Mouse (Mus musculus): ENCODE results near the gene Crb2.

Crb2 gene

GRCm38 (mm10) chr2:37776016-37776415, at the start of gene Crb2:
Crb2 (plus strand) TSS chr2:37776249.
- no peak for DNase-seq (ENCODE audit: low read depth in 2 of 2, low spot score in 2 of 2)

- DNase-seq (ENCODE audit: low read depth in 2 of 2, low spot score in 2 of 2), result no peak
Observed at GRCm38 (mm10) chr2:37731241-37731801, 44.7 kb upstream of the Crb2 start.

DNA sequence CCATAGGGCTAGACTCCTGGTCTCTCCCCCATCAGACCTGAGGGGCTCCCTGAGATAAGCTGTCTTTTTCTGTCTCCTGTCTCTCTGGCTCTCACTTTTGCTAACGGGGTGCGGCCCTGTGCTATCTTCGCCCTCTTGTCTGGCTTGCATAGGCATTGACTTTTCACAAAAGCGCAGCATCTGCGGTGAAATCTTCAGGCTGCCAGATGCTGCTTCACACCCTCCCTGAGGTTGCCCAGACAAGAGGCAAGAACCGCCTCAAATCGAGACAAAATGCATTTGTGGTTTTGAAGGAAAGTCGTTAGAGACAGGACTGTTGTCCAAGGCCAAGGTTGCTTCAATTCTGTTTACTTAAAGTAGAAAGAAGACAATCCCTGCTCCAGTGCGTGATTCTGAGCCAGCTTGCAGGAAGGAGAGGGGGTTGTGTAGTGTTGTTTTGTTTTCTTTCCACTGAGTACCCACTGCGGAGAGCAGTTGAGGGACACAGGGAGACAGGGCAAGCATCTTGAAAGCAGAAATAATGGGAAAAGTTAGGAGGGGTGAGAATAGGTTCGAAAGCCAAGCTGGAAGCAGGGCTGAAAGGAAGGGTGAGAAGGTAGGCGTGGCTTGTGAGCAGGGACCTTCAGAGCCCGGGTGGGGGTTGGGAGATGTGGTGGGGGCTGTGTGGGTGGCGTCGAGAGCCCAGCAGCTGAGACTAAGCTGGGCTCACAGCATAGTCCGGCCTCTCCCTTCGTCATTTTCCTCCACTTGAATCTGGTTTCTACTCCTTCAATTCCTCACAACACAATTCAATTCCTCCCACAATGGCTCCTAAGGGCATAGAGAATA, 40.9 kb upstream of the Crb2 start:
- peak in 1 of 2 experiments; percentile 3 for DNase-seq (ENCODE audit: low read depth in 2 of 2, low spot score in 2 of 2)

DNA sequence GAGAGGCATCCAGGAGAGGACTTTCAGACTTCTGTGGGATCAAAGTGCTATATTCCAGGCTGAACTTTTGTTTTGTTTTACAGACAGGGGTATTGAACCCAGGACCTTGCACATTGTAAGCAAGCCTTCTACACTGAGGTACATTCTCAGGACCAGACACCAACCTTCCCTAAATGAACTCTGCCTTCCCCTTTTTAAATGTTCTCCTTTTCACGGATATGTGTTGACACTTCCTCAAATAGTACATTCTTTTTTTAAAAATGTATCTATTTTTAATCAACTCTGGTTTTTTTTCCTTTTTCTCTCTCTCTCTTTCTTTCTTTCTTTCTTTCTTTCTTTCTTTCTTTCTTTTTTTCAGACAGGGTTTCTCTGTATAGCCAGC, 40.3 kb upstream of the Crb2 start:
- no peak for DNase-seq (ENCODE audit: low read depth in 2 of 2, low spot score in 2 of 2)

DNA sequence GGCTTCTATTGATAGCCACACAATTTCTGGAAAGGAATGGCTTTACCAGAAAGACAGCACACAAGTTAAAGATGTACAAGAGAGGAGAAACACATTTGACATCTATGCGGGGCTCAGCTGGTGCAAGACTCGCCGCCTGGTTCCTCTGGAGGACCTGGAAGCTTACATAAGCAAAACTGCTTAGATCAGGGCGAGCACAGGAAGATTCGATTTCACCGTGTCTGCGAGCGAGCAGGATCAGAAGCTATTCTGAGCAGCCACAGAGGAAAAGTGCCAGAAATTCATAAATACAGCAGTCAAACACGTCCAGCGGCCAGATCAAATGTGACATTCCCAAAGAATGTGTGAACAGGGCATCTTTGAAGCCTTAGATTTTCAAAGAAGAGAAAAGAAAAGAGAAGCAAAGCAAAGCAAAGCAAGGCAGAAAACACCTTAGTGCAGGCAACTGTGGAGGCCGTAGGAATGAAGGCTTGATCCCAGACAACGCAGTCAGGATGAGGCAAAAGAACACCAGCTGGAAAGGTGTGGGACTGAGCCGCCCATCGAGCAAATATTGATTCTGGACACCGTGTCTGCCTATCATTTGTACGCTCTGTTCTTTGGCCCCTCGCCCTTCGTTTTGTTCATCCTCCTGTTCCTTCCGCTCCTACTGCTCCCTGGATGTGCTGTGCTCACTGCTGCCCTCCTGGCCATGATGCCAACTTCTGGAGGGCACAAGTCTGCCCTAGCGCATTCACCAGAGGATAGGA, 34.1 kb upstream of the Crb2 start:
- DNase-seq (ENCODE audit: low read depth in 2 of 2, low spot score in 2 of 2), result no peak

- DNase-seq (ENCODE audit: low read depth in 2 of 2, low spot score in 2 of 2), result no peak
Observed at GRCm38 (mm10) chr2:37744773-37745395, 31.2 kb upstream of the Crb2 start.

DNA sequence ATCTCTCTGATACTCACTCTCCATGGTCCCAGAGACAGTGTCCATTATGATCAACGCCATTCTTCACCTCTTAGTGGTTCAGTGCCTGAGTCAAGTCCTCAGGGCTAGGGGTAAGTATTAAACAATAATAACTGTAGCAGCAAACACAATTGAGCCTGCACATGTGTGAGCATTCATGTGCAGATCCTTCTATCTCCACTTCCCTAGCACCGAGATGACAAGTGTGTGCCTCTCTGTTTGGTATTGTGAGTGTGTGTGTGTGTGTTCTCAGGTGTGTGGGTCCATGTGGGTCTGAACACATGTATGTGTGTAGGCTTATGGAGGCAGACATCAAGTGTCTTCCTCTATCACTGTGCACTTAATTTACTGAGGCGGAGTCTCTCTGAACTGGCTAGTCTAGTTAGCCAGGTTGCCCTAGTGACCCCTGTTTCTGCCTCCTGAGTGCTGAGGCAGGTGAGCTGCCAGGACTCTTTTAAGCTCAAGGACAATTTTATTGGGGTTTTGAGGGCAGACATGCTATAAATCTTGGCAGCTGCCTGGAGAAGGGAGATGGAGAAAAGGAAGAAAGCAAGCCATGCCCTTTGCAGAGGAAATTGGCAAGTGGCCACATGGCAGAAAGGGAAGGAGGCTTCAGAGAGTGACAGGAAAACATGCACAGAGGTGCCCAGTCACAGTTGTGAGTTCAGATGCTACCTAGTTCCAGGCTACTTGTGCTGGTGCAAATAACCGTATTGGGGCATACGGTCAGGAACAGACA, 29.6 kb upstream of the Crb2 start:
- no peak for DNase-seq (ENCODE audit: low read depth in 2 of 2, low spot score in 2 of 2)

- DNase-seq (ENCODE audit: low read depth in 2 of 2, low spot score in 2 of 2), result no peak
Observed at GRCm38 (mm10) chr2:37747909-37748308, 28.1 kb upstream of the Crb2 start.

GRCm38 (mm10) chr2:37748442-37749066, 27.5 kb upstream of the Crb2 start:
- no peak for DNase-seq (ENCODE audit: low read depth in 2 of 2, low spot score in 2 of 2)

DNA sequence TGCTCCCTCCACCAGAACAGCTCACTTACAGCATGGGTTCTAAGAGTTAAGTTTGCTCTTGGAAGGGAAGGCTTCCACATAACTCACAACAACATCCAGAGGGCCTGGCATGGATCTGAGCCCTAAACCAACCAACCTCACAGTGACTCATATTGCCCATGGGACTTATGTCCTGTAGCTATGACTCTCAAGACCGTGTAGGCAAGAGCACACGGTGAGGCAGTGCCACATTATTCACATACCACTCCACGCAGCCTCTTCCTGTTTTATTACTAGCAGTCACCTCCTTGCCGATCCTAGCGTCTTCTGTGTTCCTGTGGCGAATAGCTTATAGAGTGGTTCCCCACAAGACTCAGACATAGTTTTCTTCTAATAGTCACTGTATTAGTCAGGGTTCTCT, 26.7 kb upstream of the Crb2 start:
- DNase-seq (ENCODE audit: low read depth in 2 of 2, low spot score in 2 of 2), result no peak

DNA sequence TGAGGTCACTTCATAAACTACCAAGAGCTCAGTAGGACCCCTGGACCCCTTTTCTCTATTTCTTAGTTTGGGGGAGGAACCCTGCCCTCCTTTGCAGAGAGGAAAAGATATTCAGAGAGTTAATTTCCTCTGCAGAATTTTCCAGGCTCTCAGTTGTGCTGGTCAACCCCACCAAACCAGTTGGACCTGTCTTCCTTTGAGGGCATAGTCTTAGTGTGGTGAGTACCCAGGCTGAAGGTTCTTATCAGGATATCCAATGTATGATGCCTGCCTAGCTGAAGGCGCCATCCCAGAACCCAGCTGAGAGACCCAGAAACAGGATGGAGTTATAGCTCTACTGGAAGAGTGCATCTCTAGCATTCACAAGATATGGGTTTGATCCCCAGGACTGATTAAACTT, 24.9 kb upstream of the Crb2 start:
- no peak for DNase-seq (ENCODE audit: low read depth in 2 of 2, low spot score in 2 of 2)

GRCm38 (mm10) chr2:37756220-37756930, 19.7 kb upstream of the Crb2 start:
- no peak for DNase-seq (ENCODE audit: low read depth in 2 of 2, low spot score in 2 of 2)

GRCm38 (mm10) chr2:37757016-37757415, 19.0 kb upstream of the Crb2 start:
- DNase-seq (ENCODE audit: low read depth in 2 of 2, low spot score in 2 of 2), result no peak

GRCm38 (mm10) chr2:37757784-37758183, 18.3 kb upstream of the Crb2 start:
- no peak for DNase-seq (ENCODE audit: low read depth in 2 of 2, low spot score in 2 of 2)

GRCm38 (mm10) chr2:37758343-37759015, 17.6 kb upstream of the Crb2 start:
- no peak for DNase-seq (ENCODE audit: low read depth in 2 of 2, low spot score in 2 of 2)

- no peak for DNase-seq (ENCODE audit: low read depth in 2 of 2, low spot score in 2 of 2)
Observed at GRCm38 (mm10) chr2:37760633-37761032, 15.4 kb upstream of the Crb2 start.

GRCm38 (mm10) chr2:37763638-37764037, 12.4 kb upstream of the Crb2 start:
- no peak for DNase-seq (ENCODE audit: low read depth in 2 of 2, low spot score in 2 of 2)

- no peak for DNase-seq (ENCODE audit: low read depth in 2 of 2, low spot score in 2 of 2)
Observed at GRCm38 (mm10) chr2:37764514-37764913, 11.5 kb upstream of the Crb2 start.

DNA sequence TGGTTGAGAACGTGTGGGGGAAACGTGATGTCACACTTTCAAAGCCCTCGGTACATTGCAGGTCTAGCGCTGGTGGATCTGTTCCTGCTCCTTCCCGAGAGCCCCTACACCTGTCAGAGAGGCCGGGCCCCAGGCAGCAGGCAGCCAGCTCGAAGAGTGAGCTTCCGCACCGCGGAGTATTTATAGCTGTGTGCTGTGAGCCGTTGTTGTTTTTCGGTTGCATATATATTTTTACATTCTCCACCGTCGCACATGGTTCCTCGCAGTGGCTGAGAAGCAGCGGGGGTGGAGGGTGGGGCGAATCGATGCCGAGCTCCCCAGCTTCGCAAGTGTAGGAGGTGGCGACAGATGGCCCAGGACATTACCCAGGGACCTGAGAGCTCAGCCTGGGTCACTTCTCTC, 11.0 kb upstream of the Crb2 start:
- DNase-seq (ENCODE audit: low read depth in 2 of 2, low spot score in 2 of 2), result peak in 1 of 2 experiments; percentile 19
